Mouse (Mus musculus) cerebellum, adult 9-10 months (tissue): ENCODE measurements at regions not wholly inside any gene's neighbourhood (a gene's known extent, or its start where the extent isn't known, plus 50 kb on each side); places are given as distances from the start of the nearest gene placed in this dataset.
A peak's percentile ranks its signal among the peaks of the same experiment; 100 is the strongest.

ENCODE experiments used
- DNase-seq: peaks from one replicate; pipeline ENCODE4 v3.0.0; 2022

DNA sequence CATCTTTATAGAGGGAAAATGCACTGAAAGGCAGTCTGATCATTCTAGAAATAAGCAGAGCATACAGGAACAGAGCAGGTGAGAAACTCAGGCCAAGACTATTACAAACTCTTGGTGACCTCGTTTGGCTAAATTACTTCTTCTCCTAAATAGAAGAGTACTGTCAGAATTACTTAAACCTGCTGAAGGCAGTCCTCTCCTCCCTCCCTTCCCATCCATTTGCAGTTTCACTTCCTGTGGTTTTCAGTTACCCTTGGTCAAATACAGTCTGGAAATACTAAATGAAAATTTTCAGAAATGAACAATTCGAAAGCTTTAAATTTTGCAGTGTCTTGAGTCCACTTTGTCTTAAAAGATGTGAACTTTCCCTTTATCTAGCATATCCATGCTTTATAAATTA is 135.8 kb downstream of the Rnd3 start:
- DNase-seq, result no peak

- no peak for DNase-seq
Measured at GRCm38 (mm10) chr2:51008251-51008533, 140.7 kb downstream of the Rnd3 start.

- no peak for DNase-seq
Measured at GRCm38 (mm10) chr2:51007409-51008250, 141.3 kb downstream of the Rnd3 start.

- no peak for DNase-seq
Measured at GRCm38 (mm10) chr2:51006818-51007217, 142.1 kb downstream of the Rnd3 start.

DNA sequence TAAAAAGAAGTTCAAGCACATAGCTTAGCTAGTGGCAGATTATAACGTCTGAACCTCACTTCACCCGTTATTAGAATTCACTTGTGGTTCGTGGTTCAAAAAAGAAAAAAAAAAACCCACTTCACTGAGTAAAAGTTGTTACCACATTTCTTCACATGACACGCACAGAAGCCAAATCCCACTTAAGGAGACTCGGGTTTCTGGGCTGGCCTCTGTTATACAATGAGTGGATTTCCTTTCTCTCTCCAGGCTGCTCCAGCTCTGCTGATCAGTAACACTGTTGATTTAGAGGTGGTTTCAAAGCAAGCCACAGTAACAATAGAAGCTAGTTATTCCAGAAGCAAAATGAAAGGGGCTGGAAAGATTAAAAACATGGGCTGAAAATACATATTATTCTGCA is 147.4 kb downstream of the Rnd3 start:
- no peak for DNase-seq

GRCm38 (mm10) chr2:50983883-50984410 is 165.0 kb downstream of the Rnd3 start:
- no peak for DNase-seq

- no peak for DNase-seq
Measured at GRCm38 (mm10) chr2:50982571-50982970, 166.3 kb downstream of the Rnd3 start.

GRCm38 (mm10) chr2:50978356-50978755 is 170.6 kb downstream of the Rnd3 start:
- DNase-seq, result no peak

- DNase-seq, result peak; percentile 9
Measured at GRCm38 (mm10) chr2:50971131-50971825, 177.6 kb downstream of the Rnd3 start.

GRCm38 (mm10) chr2:50968382-50968781 is 180.5 kb downstream of the Rnd3 start:
- DNase-seq, result no peak

GRCm38 (mm10) chr2:50967826-50968225 is 181.1 kb downstream of the Rnd3 start:
- no peak for DNase-seq

DNA sequence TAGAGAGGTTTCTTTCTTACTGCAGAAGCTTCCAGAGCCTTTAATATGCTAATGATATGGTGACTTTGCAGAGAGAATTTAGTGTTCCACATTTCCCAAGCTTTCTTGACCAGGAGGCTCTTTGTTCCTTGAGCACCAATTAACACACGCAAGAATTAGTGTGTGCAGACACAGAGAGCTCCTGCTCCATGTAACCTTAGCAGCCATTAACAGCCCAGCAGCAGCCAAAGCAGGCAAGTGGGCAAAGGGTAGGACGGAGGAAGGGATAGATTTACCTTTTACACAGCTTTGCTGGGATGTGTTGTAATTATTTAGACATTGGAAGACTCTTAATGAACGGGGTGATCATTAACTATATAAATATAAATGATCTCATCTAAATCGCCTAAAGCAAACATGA is 181.8 kb downstream of the Rnd3 start:
- no peak for DNase-seq

GRCm38 (mm10) chr2:50965485-50966017 is 183.4 kb downstream of the Rnd3 start:
- DNase-seq, result no peak

- DNase-seq, result no peak
Measured at GRCm38 (mm10) chr2:50964062-50964461, 184.8 kb downstream of the Rnd3 start.

DNA sequence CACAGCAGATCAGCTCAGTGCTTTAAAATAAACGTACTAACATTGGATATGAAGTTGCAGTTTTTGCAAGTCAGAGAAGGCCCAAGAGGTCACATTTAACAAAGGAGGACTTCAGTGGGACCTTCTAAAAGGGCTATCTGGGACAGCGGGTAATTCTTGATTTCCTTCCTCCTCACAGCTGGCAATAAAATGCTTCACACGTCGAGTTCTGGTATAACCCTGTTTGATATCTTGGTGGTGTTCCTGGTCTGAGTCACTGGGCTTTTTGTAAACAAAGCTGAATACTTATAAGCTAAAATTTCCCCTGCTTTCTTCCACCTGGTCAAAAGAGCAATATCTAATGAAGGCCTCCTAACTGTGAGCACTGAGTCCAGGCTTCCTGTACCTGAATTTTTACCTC is 187.9 kb downstream of the Rnd3 start:
- no peak for DNase-seq

GRCm38 (mm10) chr2:50959323-50959722 is 189.6 kb downstream of the Rnd3 start:
- DNase-seq, result no peak

- DNase-seq, result no peak
Measured at GRCm38 (mm10) chr2:50954361-50955066, 194.4 kb downstream of the Rnd3 start.

DNA sequence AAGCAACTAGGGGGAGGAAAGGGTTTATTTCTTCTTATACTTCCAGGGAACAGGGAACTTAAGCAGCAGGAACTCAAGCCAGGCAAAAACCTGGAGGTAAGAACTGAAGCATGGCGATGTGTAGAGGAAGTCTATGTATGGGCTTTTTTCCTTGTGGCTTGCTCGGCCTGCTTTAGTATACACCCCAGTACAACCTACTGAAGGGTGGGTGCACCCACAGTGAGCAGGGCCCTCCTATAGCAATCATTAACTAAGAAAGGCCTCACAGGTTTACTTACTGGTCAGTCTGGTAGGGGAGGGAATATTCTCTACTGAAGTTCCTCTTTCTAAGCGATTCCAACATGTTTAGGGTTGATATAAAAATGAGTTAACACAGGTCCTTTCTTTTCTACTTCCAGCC is 197.9 kb downstream of the Rnd3 start:
- no peak for DNase-seq

- no peak for DNase-seq
Measured at GRCm38 (mm10) chr2:50949717-50950116, 199.2 kb downstream of the Rnd3 start.

- no peak for DNase-seq
Measured at GRCm38 (mm10) chr2:50945526-50945925, 203.4 kb downstream of the Rnd3 start.

- no peak for DNase-seq
Measured at GRCm38 (mm10) chr2:50943180-50943579, 205.7 kb downstream of the Rnd3 start.

DNA sequence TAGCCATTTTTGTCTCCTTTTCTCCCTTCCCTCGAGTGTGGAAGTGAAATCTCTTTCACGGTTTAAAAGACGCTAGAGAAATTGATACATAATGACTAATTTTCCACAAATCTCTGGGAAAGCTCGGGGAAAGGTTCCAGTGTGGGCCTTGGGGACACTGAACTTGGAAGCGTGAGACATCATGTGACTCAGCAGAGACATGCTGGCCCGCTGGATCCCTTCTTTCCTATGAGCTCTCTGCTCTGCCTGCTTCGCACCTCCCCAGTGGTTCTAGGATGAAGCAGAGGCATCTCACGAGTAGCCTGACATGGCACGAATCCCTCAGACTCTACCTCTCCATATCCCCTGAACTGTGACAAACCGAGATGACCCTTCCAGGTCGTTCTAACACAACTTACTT is 206.2 kb downstream of the Rnd3 start:
- no peak for DNase-seq

- no peak for DNase-seq
Measured at GRCm38 (mm10) chr2:50932936-50933335, 216.0 kb downstream of the Rnd3 start.
